Mouse (Mus musculus) MEL (cell line): ENCODE measurements around the gene Naa80.

Source experiments
- BHLHE40 ChIP-seq: IDR thresholded peaks from 2 replicates; pipeline ENCODE4 v1.6.1; 2012; ENCODE audit warnings: low read depth, mild to moderate bottlenecking, inconsistent platforms, low read length, improper control_type of control experiment, borderline replicate concordance
- CTCF ChIP-seq, 3 experiments: IDR thresholded peaks in 2 of 3; conservative IDR thresholded peaks in 1 of 3; 2 replicates each; pipeline ENCODE4 v1.5.1; 2011 to 2012; ENCODE audit warnings: low read length in 3 of 3, low read depth in 2 of 3, mild to moderate bottlenecking in 2 of 3, improper control_type of control experiment in 1 of 3, inconsistent platforms in 1 of 3, mixed read lengths in 1 of 3, moderate library complexity in 1 of 3; ENCODE audit not compliant: control insufficient read depth in 1 of 3, insufficient read depth in 1 of 3, poor library complexity in 1 of 3, severe bottlenecking in 1 of 3
- EP300 ChIP-seq, 2 experiments: IDR thresholded peaks; 2 replicates each; pipeline ENCODE4 v1.6.1; 2011; ENCODE audit warnings: improper control_type of control experiment in 2 of 2, low read length in 2 of 2, low read depth in 1 of 2, mild to moderate bottlenecking in 1 of 2
- GABPA ChIP-seq: IDR thresholded peaks from 2 replicates; pipeline ENCODE4 v1.6.1; 2012; ENCODE audit warnings: low read depth, mild to moderate bottlenecking, inconsistent platforms, low read length, improper control_type of control experiment, moderate library complexity
- JUND ChIP-seq: IDR thresholded peaks from 2 replicates; pipeline ENCODE4 v1.6.1; 2011; ENCODE audit warnings: low read depth, mild to moderate bottlenecking, improper control_type of control experiment, low read length
- POLR2A ChIP-seq, 2 experiments: IDR thresholded peaks; 2 replicates each; pipeline ENCODE4 v1.6.1; 2011 to 2012; ENCODE audit warnings: low read length in 2 of 2, mild to moderate bottlenecking in 2 of 2, control low read depth in 1 of 2, improper control_type of control experiment in 1 of 2, low read depth in 1 of 2, moderate library complexity in 1 of 2; ENCODE audit not compliant: control insufficient read depth in 1 of 2, insufficient read depth in 1 of 2, poor library complexity in 1 of 2
- RAD21 ChIP-seq: IDR thresholded peaks from 2 replicates; pipeline ENCODE4 v1.6.1; 2011; ENCODE audit warnings: mild to moderate bottlenecking, low read depth, low read length, improper control_type of control experiment
- TAL1 ChIP-seq: IDR thresholded peaks from 2 replicates; pipeline ENCODE4 v1.6.1; 2012; ENCODE audit warnings: mild to moderate bottlenecking, inconsistent platforms, low read length, moderate library complexity, mixed read lengths
- ZC3H11A ChIP-seq: IDR thresholded peaks from 2 replicates; pipeline ENCODE4 v1.6.1; 2012; ENCODE audit warnings: low read depth, mild to moderate bottlenecking, inconsistent platforms, low read length, improper control_type of control experiment

- TF ChIP-seq TAL1, result no peak
- TF ChIP-seq POLR2A (IDR thresholded peaks at IDR 0.05; ENCODE audit: control insufficient read depth in 1 of 2, insufficient read depth in 1 of 2, low read depth in 1 of 2, low read length in 2 of 2, poor library complexity in 1 of 2), result no peak
- TF ChIP-seq CTCF (IDR thresholded peaks at IDR 0.05 in 2 of 3, conservative IDR thresholded peaks at IDR 0.05 in 1 of 3; ENCODE audit: control insufficient read depth in 1 of 3, insufficient read depth in 1 of 3, low read depth in 2 of 3, low read length in 3 of 3, poor library complexity in 1 of 3, severe bottlenecking in 1 of 3), result no peak
- no peak for TF ChIP-seq EP300 (IDR thresholded peaks at IDR 0.05; ENCODE audit: low read depth in 1 of 2, low read length in 2 of 2)
- no peak for TF ChIP-seq ZC3H11A
- no peak for TF ChIP-seq BHLHE40
- TF ChIP-seq RAD21, result no peak
- no peak for TF ChIP-seq JUND
- TF ChIP-seq GABPA, result no peak
These were observed 26.5 kb downstream of the Naa80 start for GRCm38 (mm10) chr9:107605041-107605661.
